Mouse (Mus musculus) mature B cell (primary cell): Measurements from ENCODE around the gene Zscan4-ps2.
"Not testable (repeated sequence)": the region's sequence is repeated elsewhere in the genome, so short reads cannot be mapped to it uniquely, and the experiment has no call there.

Experiments used
- in situ Hi-C: fragments of 300-500 bp; cut with MboI; formaldehyde crosslinking; loops from 2 replicates; pipeline ENCODE4 v1.14.3; 2019

The Zscan4-ps2 gene

GRCm38 (mm10) chr7:11514010-11514409 is at the start of gene Zscan4-ps2:
Gene Zscan4-ps2 (plus strand): TSS chr7:11514310.
- in situ Hi-C loops = not testable (repeated sequence)
